Mouse (Mus musculus) forebrain, embryonic 11.5 days (tissue): ENCODE data around the gene Nt5c3b. TPM values are rescaled to one million over a fixed set of nuclear protein-coding genes. Genes with fewer than 3 reads are reported as not detected.

Experiments used
- ATAC-seq: fragments of 200-750 bp; cut with Nextera tagmentation; replicated peaks from 2 replicates; pipeline ENCODE4 v1.8.0; 2017; ENCODE audit warnings: moderate TSS enrichment; ENCODE audit not compliant: low FRiP score
- DNase-seq: peaks from one replicate; pipeline ENCODE4 v3.0.0-alpha.2; 2017; ENCODE audit warnings: low spot score
- H3K27ac ChIP-seq: fragments of 300-500 bp; sonication (generic); 2 replicates; pipeline ENCODE4 v1.5.1; 2014; ENCODE audit warnings: low read depth, low read length
- H3K27me3 ChIP-seq: fragments of 300-500 bp; sonication (generic); 2 replicates; pipeline ENCODE4 v1.6.1; 2014; ENCODE audit warnings: mild to moderate bottlenecking, low read length, mixed read lengths; ENCODE audit not compliant: control insufficient read depth, insufficient read depth
- H3K36me3 ChIP-seq: fragments of 300-500 bp; sonication (generic); 2 replicates; pipeline ENCODE4 v1.6.1; 2014; ENCODE audit warnings: mild to moderate bottlenecking, low read length, moderate library complexity, mixed read lengths; ENCODE audit not compliant: control insufficient read depth, insufficient read depth
- H3K4me1 ChIP-seq: fragments of 300-500 bp; sonication (generic); replicated peaks from 2 replicates; pipeline ENCODE4 v1.6.1; 2014; ENCODE audit warnings: low read length, mixed read lengths; ENCODE audit not compliant: control insufficient read depth, insufficient read depth
- H3K4me2 ChIP-seq: fragments of 300-500 bp; sonication (generic); 2 replicates; pipeline ENCODE4 v1.6.1; 2014; ENCODE audit warnings: low read depth, mild to moderate bottlenecking, low read length, moderate library complexity, mixed read lengths; ENCODE audit not compliant: severe bottlenecking
- H3K4me3 ChIP-seq: fragments of 300-500 bp; sonication (generic); 2 replicates; pipeline ENCODE4 v1.5.1; 2014; ENCODE audit warnings: low read depth, low read length
- H3K9ac ChIP-seq: fragments of 300-500 bp; sonication (generic); 2 replicates; pipeline ENCODE4 v1.6.1; 2014; ENCODE audit warnings: low read length
- H3K9me3 ChIP-seq: fragments of 300-500 bp; sonication (generic); 2 replicates; pipeline ENCODE4 v1.6.1; 2016; ENCODE audit warnings: low read length, mixed read lengths; ENCODE audit not compliant: control insufficient read depth
- WGBS: fragments of 180-500 bp; shearing (Covaris S2); extraction: QIAGEN DNeasy Blood & Tissue Kit; methylation state at CpG from one replicate; pipeline ENCODE4 v1.1.7; 2014; 5-methylcytosine and 5-hydroxymethylcytosine counted together
- polyA plus RNA-seq: library from polyadenylated mRNA; unstranded; fragments of >200 nt; fragmentation: Nextera tagmentation; extraction: Ambion mirVana; gene quantifications from 2 replicates; pipeline ENCODE4 v1.2.1, GENCODE M21; 2014

Nt5c3b gene
- polyA plus RNA-seq, 1 experiment from 2014 or later, result 104 TPM

GRCm38 (mm10) chr11:100393733-100394132 lies 47.9 kb downstream of the Nt5c3b start:
- Histone ChIP-seq H3K9ac (no peak overlapping the region), H3K4me2 (no peak overlapping the region), H3K27me3 (peaks cover 19% of the 10 kb centered on the region), H3K27ac (no peak overlapping the region), H3K4me3 (no peak overlapping the region), H3K4me1 (peaks cover 3% of the 10 kb centered on the region; the same call in 1 of the 2 replicates), H3K36me3 (no peaks in the 10 kb centered on the region), H3K9me3 (no peaks in the 10 kb centered on the region)
- ATAC-seq, result no peak
- no peak for DNase-seq
- WGBS, result 82% methylated on average over 7 of the region's 7 CpGs

GRCm38 (mm10) chr11:100392958-100393357 lies 48.6 kb downstream of the Nt5c3b start:
- no peaks in the 10 kb centered on the region for H3K9me3 ChIP-seq
- ATAC-seq (no peak), DNase-seq (no peak)
- no peak overlapping the region for H3K9ac ChIP-seq
- H3K4me2 ChIP-seq, result no peak overlapping the region
- H3K27me3 ChIP-seq, result peaks cover 19% of the 10 kb centered on the region
- H3K36me3 ChIP-seq, result no peaks in the 10 kb centered on the region
- no peak overlapping the region for H3K4me3 ChIP-seq
- H3K27ac ChIP-seq, result no peak overlapping the region
- 96% methylated on average over 5 of the region's 5 CpGs for WGBS
- peaks cover 3% of the 10 kb centered on the region; the same call in 1 of the 2 replicates for H3K4me1 ChIP-seq

GRCm38 (mm10) chr11:100391884-100392345 lies 49.7 kb downstream of the Nt5c3b start:
- DNase-seq, result no peak
- H3K4me3 ChIP-seq, result no peak overlapping the region
- 62% methylated on average over 7 of the region's 7 CpGs for WGBS

GRCm38 (mm10) chr11:100391081-100391883 lies 50.3 kb downstream of the Nt5c3b start:
- H3K4me2 ChIP-seq, result no peak overlapping the region
- no peaks in the 10 kb centered on the region for H3K36me3 ChIP-seq
- DNase-seq, result no peak
- no peak for ATAC-seq
- H3K9ac ChIP-seq, result no peak overlapping the region
- H3K27me3 ChIP-seq, result peaks cover 12% of the 10 kb centered on the region
- no peak overlapping the region for H3K27ac ChIP-seq
- 79% methylated on average over 9 of the region's 9 CpGs for WGBS
- no peak overlapping the region for H3K4me3 ChIP-seq
- peaks cover 1% of the 10 kb centered on the region; the same call in 1 of the 2 replicates for H3K4me1 ChIP-seq
- no peaks in the 10 kb centered on the region for H3K9me3 ChIP-seq

More at GRCm38 (mm10) chr11:100391884-100392345, 49.7 kb downstream of the Nt5c3b start:
- H3K36me3 ChIP-seq, result no peaks in the 10 kb centered on the region
- no peak overlapping the region for H3K9ac ChIP-seq
- ATAC-seq, result no peak
- H3K27ac ChIP-seq, result no peak overlapping the region
- H3K4me1 ChIP-seq, result peaks cover 3% of the 10 kb centered on the region; the same call in 1 of the 2 replicates
- no peak overlapping the region for H3K4me2 ChIP-seq
- peaks cover 18% of the 10 kb centered on the region for H3K27me3 ChIP-seq
- H3K9me3 ChIP-seq, result no peaks in the 10 kb centered on the region

- Histone ChIP-seq H3K4me2 (no peak overlapping the region), H3K9ac (no peak overlapping the region), H3K27ac (no peak overlapping the region), H3K4me3 (no peak overlapping the region), H3K36me3 (no peaks in the 10 kb centered on the region), H3K27me3 (no peaks in the 10 kb centered on the region), H3K4me1 (no peaks in the 10 kb centered on the region), H3K9me3 (no peaks in the 10 kb centered on the region)
- DNase-seq (no peak), ATAC-seq (no peak)
- WGBS, result 46% methylated on average over 8 of the region's 8 CpGs
These were observed 51.6 kb downstream of the Nt5c3b start for GRCm38 (mm10) chr11:100389931-100390445.

- H3K4me1 ChIP-seq, result no peaks in the 10 kb centered on the region
- no peaks in the 10 kb centered on the region for H3K27me3 ChIP-seq
- ATAC-seq (no peak), DNase-seq (no peak)
- H3K9ac ChIP-seq, result no peak overlapping the region
- H3K9me3 ChIP-seq, result no peaks in the 10 kb centered on the region
- H3K27ac ChIP-seq, result no peak overlapping the region
- no peaks in the 10 kb centered on the region for H3K36me3 ChIP-seq
- WGBS, result 93% methylated on average over 6 of the region's 6 CpGs
- no peak overlapping the region for H3K4me3 ChIP-seq
- no peak overlapping the region for H3K4me2 ChIP-seq
These were observed 53.0 kb downstream of the Nt5c3b start for GRCm38 (mm10) chr11:100388588-100388987.

GRCm38 (mm10) chr11:100387589-100388375 lies 53.8 kb downstream of the Nt5c3b start:
- no peak for ATAC-seq
- H3K36me3 ChIP-seq, result no peaks in the 10 kb centered on the region
- no peak overlapping the region for H3K27ac ChIP-seq
- H3K4me2 ChIP-seq, result no peak overlapping the region
- H3K27me3 ChIP-seq, result no peaks in the 10 kb centered on the region
- no peaks in the 10 kb centered on the region for H3K4me1 ChIP-seq
- H3K9me3 ChIP-seq, result no peaks in the 10 kb centered on the region
- H3K9ac ChIP-seq, result no peak overlapping the region
- H3K4me3 ChIP-seq, result no peak overlapping the region
- DNase-seq, result no peak
- WGBS, result 65% methylated on average over 14 of the region's 14 CpGs

GRCm38 (mm10) chr11:100387111-100387510 lies 54.5 kb downstream of the Nt5c3b start:
- no peak for DNase-seq
- Histone ChIP-seq H3K36me3 (no peaks in the 10 kb centered on the region), H3K27ac (no peak overlapping the region), H3K27me3 (no peaks in the 10 kb centered on the region), H3K4me2 (no peak overlapping the region), H3K4me3 (no peak overlapping the region), H3K4me1 (no peaks in the 10 kb centered on the region), H3K9ac (no peak overlapping the region), H3K9me3 (no peaks in the 10 kb centered on the region)
- no peak for ATAC-seq
- 86% methylated on average over 6 of the region's 6 CpGs for WGBS
